Mouse (Mus musculus): ENCODE data around the gene Cox8c. TPM values are rescaled to one million over a fixed set of nuclear protein-coding genes. Genes with fewer than 3 reads are reported as not detected.

The Cox8c gene
- polyA plus RNA-seq (2012; rRNA removed; ENCODE audit: low replicate concordance), result not detected in 2 replicates

DNA sequence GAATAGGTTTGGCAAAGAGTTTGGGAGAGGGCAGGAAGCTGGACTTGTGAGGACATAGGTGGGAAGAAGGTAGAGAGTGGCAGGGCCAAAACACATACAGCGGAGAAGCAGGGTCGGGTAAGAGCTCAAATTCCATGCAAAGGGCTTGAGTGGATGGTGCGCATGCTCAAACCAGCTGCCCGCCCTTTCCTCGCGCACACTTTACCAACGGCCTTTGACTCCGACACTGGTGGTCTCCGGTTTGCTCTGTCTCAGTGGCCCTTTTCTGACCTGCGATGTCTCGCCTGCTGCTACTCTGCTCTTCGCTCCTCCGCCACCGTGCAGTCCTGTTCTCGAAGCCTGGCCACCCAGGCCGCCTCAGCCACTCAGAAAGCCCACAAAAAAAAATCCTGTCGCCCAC, at the start of gene Cox8c:
TSS of gene Cox8c (plus strand) at position 226 of the 400 bp plus-strand sequence.

DNA sequence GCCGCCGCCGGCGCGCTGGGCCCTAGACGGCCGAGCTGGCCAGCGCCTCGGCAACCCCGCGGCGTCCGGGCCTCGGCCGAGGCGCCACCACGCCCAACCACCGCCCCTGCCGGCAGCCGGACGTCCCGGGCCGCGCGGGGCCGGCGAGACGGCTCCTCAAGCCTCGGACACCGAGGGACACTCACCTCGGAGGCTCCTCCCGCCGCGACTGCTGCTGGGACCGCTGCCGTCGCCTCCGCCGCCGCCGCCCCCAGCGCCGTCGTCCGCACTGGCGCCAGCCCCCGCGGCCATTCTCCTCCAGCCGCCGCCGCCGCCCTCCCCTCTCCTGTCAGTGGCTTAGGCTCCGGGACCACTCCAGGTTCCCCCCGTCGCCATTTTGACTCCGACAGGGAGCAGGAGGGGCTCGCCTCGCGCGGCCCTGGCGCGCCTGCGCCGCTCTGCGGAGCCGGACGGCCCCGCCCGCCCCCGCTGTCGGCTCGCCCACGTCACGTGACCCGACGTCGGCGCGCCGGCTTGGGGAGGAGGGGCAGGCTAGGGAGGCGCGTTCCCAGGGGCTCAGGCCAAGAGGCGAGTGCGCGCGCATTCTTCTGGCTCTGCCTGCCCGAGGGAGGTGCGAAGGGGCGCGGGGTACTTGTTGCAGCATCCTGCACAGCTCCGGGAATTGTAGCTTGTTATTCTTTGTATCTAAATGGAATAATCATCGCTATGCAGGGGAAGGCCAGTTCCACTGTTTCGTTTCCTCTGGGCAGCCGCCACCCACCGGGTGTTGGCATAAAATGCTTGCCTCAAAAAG, 20.9 kb upstream of the Cox8c start, which contains the start of gene Btbd7:
TSS of gene Btbd7 (minus strand) at position 441 of the 793 bp plus-strand sequence.

DNA sequence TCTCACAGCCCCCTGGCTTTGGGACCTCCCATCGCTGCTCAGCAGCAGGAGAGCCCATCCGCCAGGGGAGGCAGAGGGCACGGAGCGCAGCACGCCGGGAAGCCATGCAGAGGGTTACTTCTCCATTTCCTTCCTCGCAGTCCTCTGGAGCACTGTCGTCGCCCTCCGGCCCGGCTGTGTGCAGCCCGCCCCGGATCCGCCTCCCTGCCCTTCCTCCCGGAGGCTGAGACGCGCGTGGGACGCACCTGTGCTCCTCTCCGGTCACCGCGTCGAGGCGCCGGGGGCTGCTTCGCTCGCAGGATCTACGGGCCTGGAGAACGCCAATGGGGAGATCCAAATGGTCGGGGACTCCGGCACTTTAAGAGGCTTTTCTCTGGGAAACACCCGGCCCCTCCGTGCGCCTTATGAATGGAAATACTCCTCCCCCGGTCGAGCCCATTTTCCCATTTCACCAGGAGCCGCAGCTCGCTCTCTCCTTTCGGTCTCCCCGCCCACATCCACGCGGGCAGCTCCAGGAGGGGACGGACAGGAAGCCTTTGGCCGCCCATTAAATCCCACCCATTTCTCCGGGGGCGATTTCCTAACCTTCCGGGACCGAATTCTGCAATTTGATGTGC, 49.8 kb downstream of the Cox8c start, which contains the start of gene Unc79:
TSS of gene Unc79 (plus strand) at position 82 of the 617 bp plus-strand sequence.

Other genes starting within 250 kb of the Cox8c start
- 42.9 and 44.3 TPM in 2 replicates for gene Itpk1, start 194.4 kb upstream of the Cox8c start, polyA plus RNA-seq (2012; rRNA removed; ENCODE audit: low replicate concordance)
- 0.66 TPM in 1 of 2 replicates, not detected in the other for gene Moap1, start 155.7 kb upstream of the Cox8c start, polyA plus RNA-seq (2012; rRNA removed; ENCODE audit: low replicate concordance)
- 2.9 and 3.3 TPM in 2 replicates for gene Tmem251, start 155.6 kb upstream of the Cox8c start, polyA plus RNA-seq (2012; rRNA removed; ENCODE audit: low replicate concordance)
- not detected in 2 replicates for gene Gm28051, start 141.6 kb upstream of the Cox8c start, polyA plus RNA-seq (2012; rRNA removed; ENCODE audit: low replicate concordance)
- gene Gon7, start 141.5 kb upstream of the Cox8c start, polyA plus RNA-seq (2012; rRNA removed; ENCODE audit: low replicate concordance), result 3.1 and 11.6 TPM in 2 replicates
- gene Ubr7, start 141.3 kb upstream of the Cox8c start, polyA plus RNA-seq (2012; rRNA removed; ENCODE audit: low replicate concordance), result 11.0 and 13.8 TPM in 2 replicates
- 1.2 and 2.4 TPM in 2 replicates for gene Gm20604, start 140.6 kb upstream of the Cox8c start, polyA plus RNA-seq (2012; rRNA removed; ENCODE audit: low replicate concordance)
- 12.6 and 17.5 TPM in 2 replicates for gene Btbd7, start 20.8 kb upstream of the Cox8c start, polyA plus RNA-seq (2012; rRNA removed; ENCODE audit: low replicate concordance)
- gene Unc79, start 49.5 kb downstream of the Cox8c start, polyA plus RNA-seq (2012; rRNA removed; ENCODE audit: low replicate concordance), result 0.14 and 0.34 TPM in 2 replicates

Measured in mammary gland, adult 2 months (tissue).